In genomic region chr1:4571299-4572202, GRCm38 (mm10) we compare ENCODE assay signal across 8 mouse cellular contexts.
DNase-seq lines count a peak whose midpoint lies in the region; ATAC-seq and TF ChIP-seq lines count a peak whose summit lies in the region.

No protein-coding gene starts in this region.

- H3K36me3 ChIP-seq in hindbrain, postnatal 0 days (ENCODE audit: insufficient read depth, low read length) = no peaks in the 10 kb centered on the region

- peak; percentile 80 for DNase-seq in adrenal gland, adult 2 months
- DNase-seq in gastrocnemius, postnatal 10 days = peak; percentile 73
- DNase-seq in hindbrain, postnatal 0 days (ENCODE audit: low spot score) = peak; percentile 87
- DNase-seq in left cerebral cortex, adult 8-10 months (ENCODE audit: low spot score in 2 of 2) = peak; percentile 32 to 55
- peak; percentile 85 to 94 for DNase-seq in lung, postnatal 4 days
- peak; percentile 50 for DNase-seq in right cerebral cortex, postnatal 14 days

- H3K4me3 ChIP-seq in hindbrain, postnatal 0 days (ENCODE audit: low read length) = peak overlapping the region; percentile 59

- peak; percentile 91 for ATAC-seq in common myeloid progenitor, adult 5-6 weeks (replicated peaks; ENCODE audit: low read depth, poor library complexity, severe bottlenecking)
- ATAC-seq in hindbrain, postnatal 0 days = peak; percentile 92
- no peak for ATAC-seq in inflammation-experienced regulatory T-cells, adult 6 months

- peak overlapping the region; percentile 90 for H3K4me2 ChIP-seq in hindbrain, postnatal 0 days (ENCODE audit: low read depth, low read length)

- no peaks in the 10 kb centered on the region for H3K4me1 ChIP-seq in hindbrain, postnatal 0 days (ENCODE audit: insufficient read depth, low read length)

- H3K9ac ChIP-seq in hindbrain, postnatal 0 days (replicated peaks; ENCODE audit: low read length) = peak overlapping the region; percentile 79

- peak overlapping the region; percentile 82 for H3K27ac ChIP-seq in hindbrain, postnatal 0 days

- under 1% methylated on average over 49 of the region's 58 CpGs for WGBS in hindbrain, postnatal 0 days

- H3K9me3 ChIP-seq in hindbrain, postnatal 0 days (ENCODE audit: low read length) = no peaks in the 10 kb centered on the region

- no peak; the same call in 1 of the 2 replicates for TF ChIP-seq CTCF in hindbrain, postnatal 0 days (IDR thresholded peaks at IDR 0.05; ENCODE audit: low read depth)

- no peaks in the 10 kb centered on the region for H3K27me3 ChIP-seq in hindbrain, postnatal 0 days (ENCODE audit: insufficient read depth, low read length)
